Mouse (Mus musculus) thymus, postnatal 25 days (tissue): ENCODE measurements around the gene 1700017N19Rik.
"Not testable (repeated sequence)": the region's sequence is repeated elsewhere in the genome, so short reads cannot be mapped to it uniquely, and the experiment has no call there.

ENCODE experiments used
- DNase-seq: peaks from one replicate; pipeline ENCODE4 v3.0.0; 2022

The 1700017N19Rik gene

GRCm38 (mm10) chr10:100590323-100590722, at the start of gene 1700017N19Rik, which contains the start of gene 4930430F08Rik:
1700017N19Rik (plus strand) TSS chr10:100590484.
4930430F08Rik (minus strand) TSS chr10:100590423.
- DNase-seq: no peak

- DNase-seq: no peak
Observed at GRCm38 (mm10) chr10:100556566-100557175, 33.6 kb upstream of the 1700017N19Rik start.

DNA sequence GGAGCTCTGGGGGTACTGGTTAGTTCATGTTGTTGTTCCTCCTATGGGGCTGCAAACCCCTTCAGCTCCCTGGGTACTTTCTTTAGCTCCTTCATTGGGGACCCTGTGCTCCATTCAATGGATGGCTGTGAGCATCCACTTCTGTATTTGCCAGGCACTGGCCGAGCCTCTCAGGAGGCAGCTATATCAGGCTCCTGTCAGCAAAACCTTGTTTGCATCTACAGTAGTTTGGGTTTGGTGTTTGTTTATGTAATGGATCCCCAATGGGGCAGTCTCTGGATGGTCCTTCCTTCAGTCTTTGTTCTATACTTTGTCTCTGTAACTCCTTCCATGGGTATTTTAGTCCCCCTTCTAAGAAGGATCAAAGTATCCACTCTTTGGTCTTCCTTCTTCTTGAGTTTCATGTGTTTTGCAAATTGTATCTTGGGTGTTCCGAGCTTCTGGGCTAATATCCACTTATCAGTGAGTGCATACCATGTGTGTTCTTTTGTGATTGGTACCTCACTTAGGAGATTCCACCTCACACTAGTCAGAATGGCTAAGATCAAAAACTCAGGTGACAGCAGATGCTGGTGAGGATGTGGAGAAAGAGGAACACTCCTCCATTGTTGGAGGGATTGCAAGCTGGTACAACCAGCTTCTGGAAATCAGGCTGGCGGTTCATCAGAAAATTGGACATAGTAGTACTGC, 29.9 kb upstream of the 1700017N19Rik start:
- DNase-seq: not testable (repeated sequence)

GRCm38 (mm10) chr10:100564112-100564511, 26.2 kb upstream of the 1700017N19Rik start:
- DNase-seq: no peak

GRCm38 (mm10) chr10:100571707-100572106, 18.6 kb upstream of the 1700017N19Rik start:
- DNase-seq: no peak

DNA sequence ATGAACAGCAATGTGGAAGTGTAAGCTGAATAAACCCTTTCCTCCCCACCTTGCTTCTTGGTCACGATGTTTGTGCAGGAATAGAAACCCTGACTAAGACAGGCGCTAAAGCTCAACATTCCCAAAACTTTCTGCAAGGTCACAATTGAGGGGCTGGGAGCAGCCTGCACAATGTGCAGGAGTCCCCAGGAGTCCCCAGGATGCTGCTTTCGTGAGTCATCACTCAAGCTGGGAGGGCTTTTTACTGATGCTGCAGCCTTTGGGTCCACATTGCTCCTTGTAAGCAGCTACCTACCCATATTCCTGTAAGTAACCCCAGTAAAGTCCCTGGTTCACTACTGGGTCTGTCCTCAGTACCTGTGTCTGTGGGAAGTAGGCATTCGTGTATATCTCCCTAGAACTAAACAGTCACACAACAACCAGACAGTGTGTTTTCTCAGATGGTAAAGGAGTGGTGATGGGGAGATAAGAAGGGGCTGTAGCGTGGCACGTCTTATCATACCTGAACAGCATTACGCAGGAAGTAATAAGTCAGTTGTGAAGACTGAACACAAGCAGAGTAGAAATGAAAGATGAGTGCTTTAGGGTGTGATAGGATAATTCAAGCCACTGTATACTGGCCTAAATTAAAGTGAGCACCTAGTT, 15.7 kb upstream of the 1700017N19Rik start:
- DNase-seq: no peak

DNA sequence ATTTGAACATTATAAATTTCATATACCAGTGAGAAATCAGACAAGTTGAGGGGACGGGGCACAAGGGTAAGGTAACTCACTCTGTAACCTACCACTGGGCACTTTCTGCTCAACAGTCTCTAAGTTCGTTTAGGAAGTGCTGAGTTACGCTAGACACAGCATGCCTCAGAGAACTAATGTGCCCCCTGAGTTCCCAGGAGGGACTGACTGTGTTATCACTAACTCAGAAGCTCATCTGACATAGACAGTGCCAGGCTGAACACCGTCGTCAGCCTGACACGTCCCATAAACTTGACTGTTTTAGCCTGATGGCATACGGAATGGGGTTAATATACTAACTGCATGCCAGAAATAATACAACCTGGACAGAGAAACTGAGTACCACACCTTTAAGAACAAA, 15.0 kb upstream of the 1700017N19Rik start:
- DNase-seq: no peak

GRCm38 (mm10) chr10:100584178-100584577, 6.1 kb upstream of the 1700017N19Rik start:
- DNase-seq: no peak

- DNase-seq: no peak
Observed at GRCm38 (mm10) chr10:100588524-100588923, 1.8 kb upstream of the 1700017N19Rik start.

DNA sequence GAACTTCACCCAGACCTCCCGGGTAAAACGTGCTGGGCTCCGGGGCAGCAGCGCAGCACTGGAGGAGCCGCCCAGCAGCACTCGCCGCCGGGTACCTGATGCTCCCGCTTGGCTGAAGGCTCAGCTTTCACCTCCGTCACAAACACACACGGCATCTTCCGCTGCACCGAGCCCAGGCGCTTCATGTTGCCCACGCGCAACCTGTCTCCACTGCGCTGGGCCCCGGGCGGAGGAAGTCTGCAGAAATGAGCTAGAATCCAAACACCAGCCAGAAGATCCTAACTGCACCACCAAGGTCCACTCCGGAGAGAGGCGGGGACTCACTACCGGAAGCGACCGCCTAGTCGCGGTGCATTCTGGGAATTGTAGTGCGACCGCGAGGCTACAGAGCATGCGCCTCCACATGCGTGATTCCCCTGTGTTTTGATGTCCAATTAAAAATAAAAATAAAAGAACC, 1.3 kb upstream of the 1700017N19Rik start:
- peak; percentile 85 for DNase-seq

DNA sequence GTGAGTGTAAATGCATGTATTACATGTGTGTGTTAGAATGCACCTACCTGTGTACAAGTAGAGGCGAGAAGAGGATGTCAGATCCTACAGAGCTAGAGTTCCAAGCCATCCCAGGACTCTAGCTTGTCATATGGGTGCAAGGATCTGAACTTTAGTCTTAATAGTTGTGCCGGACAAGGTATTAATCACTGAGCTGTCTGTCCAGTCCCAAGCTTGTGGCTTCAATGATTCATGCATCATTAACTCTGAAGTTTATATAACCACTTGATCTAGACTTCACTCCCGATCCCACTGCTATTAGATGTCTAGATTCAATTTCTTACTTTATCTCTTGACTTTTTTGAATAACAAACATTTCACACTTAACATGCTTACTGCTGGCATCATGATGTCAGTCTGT, 8.1 kb downstream of the 1700017N19Rik start:
- DNase-seq: no peak

DNA sequence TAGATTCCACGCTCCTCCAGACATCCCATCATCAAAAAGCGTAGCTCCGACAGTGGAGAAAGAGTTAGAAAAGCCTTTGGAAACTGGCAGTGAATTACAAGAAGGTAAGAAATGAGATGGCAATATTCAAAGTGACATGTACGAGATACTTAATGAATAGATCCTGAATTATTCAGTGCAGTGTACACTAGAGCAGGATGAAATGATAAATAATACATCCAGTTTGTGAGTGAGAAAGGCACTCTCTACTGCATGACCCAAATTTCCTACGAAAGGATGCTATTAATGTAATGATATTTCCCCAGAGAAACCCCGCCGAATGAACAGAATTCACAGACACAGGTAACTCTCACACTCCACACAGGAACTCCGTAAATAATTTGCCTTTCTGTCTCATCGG, 13.2 kb downstream of the 1700017N19Rik start:
- DNase-seq: no peak

GRCm38 (mm10) chr10:100604254-100604653, 14.0 kb downstream of the 1700017N19Rik start:
- no peak for DNase-seq

GRCm38 (mm10) chr10:100617233-100617903, 27.1 kb downstream of the 1700017N19Rik start:
- DNase-seq: no peak

DNA sequence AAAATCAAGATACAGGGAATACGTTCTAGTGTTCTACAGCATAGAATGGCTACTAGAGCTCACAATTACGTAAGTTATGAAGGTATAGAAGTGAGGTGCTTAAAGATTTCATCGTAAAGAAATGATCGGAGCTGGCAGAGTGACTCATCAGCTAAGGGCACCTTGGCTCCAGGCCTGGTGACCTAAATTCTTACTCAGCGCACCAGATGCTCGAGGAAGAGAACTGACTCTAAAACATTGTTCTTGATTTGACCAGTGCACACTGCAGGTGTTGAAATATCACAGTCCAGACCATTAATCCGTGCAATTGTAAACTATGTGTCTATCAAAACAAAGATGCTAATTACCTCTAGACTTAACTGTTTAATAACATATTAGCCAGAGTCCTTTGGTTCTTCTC, 29.2 kb downstream of the 1700017N19Rik start:
- no peak for DNase-seq

DNA sequence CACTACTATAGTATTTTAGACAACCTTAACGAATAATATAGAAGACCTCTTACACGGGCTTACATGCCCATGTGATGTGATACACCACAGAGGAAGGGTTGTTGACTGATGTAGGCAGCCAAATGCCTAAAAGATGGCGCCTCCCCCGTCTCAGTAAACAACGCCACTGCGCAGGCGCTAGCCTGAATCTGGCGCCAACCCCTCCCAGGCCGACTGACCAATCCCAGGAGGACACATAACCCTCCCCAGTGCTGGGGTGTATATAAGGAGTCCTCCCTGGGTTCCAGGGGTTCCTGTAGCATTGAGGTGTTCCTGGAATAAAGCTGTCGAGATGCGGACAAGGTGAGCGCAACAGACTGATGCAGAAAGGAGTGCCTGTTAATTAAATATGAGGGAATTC, 29.8 kb downstream of the 1700017N19Rik start:
- DNase-seq: no peak

DNA sequence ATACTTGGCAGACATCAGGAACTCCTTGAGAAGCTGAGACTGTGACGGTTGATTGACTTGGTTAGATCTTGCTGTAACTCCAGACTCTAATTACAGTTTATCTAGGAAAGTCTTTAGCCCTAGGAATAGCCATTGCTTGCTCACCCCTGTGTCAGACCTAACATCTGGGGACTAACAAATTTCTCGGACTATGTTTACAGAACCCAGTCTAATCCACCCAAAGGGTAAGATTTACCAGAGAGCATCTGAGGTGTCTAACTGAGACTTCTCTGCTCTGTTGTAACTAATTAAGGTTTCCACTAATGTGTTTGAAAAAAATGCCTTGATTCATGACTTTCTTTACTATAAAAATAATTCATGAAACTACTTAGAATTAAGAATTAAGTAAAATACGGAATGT, 32.2 kb downstream of the 1700017N19Rik start:
- no peak for DNase-seq

- peak; percentile 32 for DNase-seq
Observed at GRCm38 (mm10) chr10:100629762-100630438, 39.6 kb downstream of the 1700017N19Rik start.

GRCm38 (mm10) chr10:100642887-100643286, 52.6 kb downstream of the 1700017N19Rik start:
- DNase-seq: no peak

- DNase-seq: no peak
Observed at GRCm38 (mm10) chr10:100645331-100645935, 55.1 kb downstream of the 1700017N19Rik start.

GRCm38 (mm10) chr10:100654183-100654582, 63.9 kb downstream of the 1700017N19Rik start:
- no peak for DNase-seq

GRCm38 (mm10) chr10:100661970-100662590, 71.8 kb downstream of the 1700017N19Rik start:
- DNase-seq: no peak
